Mouse (Mus musculus) heart, postnatal 0 days (tissue): ENCODE results near the gene Lmntd1. TPM values are rescaled to one million over a fixed set of nuclear protein-coding genes. Genes with fewer than 3 reads are reported as not detected.

Experiments used
- ATAC-seq: fragments of 200-750 bp; cut with Nextera tagmentation; 2 replicates; pipeline ENCODE4 v1.8.0; 2017; ENCODE audit warnings: low read depth, moderate number of reproducible peaks, moderate library complexity; ENCODE audit not compliant: insufficient read depth
- DNase-seq: peaks from one replicate; pipeline ENCODE4 v3.0.0-alpha.2; 2016; ENCODE audit warnings: low spot score
- H3K27ac ChIP-seq: fragments of 300-500 bp; sonication (generic); 2 replicates; pipeline ENCODE4 v1.5.1; 2014; ENCODE audit warnings: low read depth, mild to moderate bottlenecking
- H3K27me3 ChIP-seq: fragments of 300-500 bp; sonication (generic); 2 replicates; pipeline ENCODE4 v1.6.1; 2014; ENCODE audit warnings: low read length, mixed read lengths; ENCODE audit not compliant: control insufficient read depth, insufficient read depth
- H3K36me3 ChIP-seq: fragments of 300-500 bp; sonication (generic); replicated peaks from 2 replicates; pipeline ENCODE4 v1.6.1; 2014; ENCODE audit warnings: low read length, mixed read lengths; ENCODE audit not compliant: control insufficient read depth, insufficient read depth
- H3K4me1 ChIP-seq: fragments of 300-500 bp; sonication (generic); 2 replicates; pipeline ENCODE4 v1.6.1; 2014; ENCODE audit warnings: antibody characterized with exemption; ENCODE audit not compliant: control insufficient read depth, insufficient read depth
- H3K4me2 ChIP-seq: fragments of 300-500 bp; sonication (generic); 2 replicates; pipeline ENCODE4 v1.6.1; 2014; ENCODE audit warnings: low read depth, mild to moderate bottlenecking, low read length, moderate library complexity
- H3K4me3 ChIP-seq: fragments of 300-500 bp; sonication (generic); 2 replicates; pipeline ENCODE4 v1.5.1; 2014; ENCODE audit warnings: low read depth, low read length
- H3K9ac ChIP-seq: fragments of 300-500 bp; sonication (generic); replicated peaks from 2 replicates; pipeline ENCODE4 v1.6.1; 2014; ENCODE audit warnings: low read depth, low read length, mixed read lengths
- H3K9me3 ChIP-seq: fragments of 300-500 bp; sonication (generic); replicated peaks from 2 replicates; pipeline ENCODE4 v1.6.1; 2016; ENCODE audit warnings: low read length; ENCODE audit not compliant: control insufficient read depth
- CTCF ChIP-seq: IDR thresholded peaks from 2 replicates; pipeline ENCODE4 v1.5.1; 2016; ENCODE audit warnings: antibody characterized with exemption, control low read depth, low read depth
- EP300 ChIP-seq: IDR thresholded peaks from 2 replicates; pipeline ENCODE4 v1.6.1; 2016; ENCODE audit warnings: antibody characterized with exemption, low read depth
- WGBS: fragments of 180-500 bp; shearing (Covaris S2); extraction: QIAGEN DNeasy Blood & Tissue Kit; methylation state at CpG from one replicate; pipeline ENCODE4 v1.1.7; 2014; 5-methylcytosine and 5-hydroxymethylcytosine counted together
- polyA plus RNA-seq: library from polyadenylated mRNA; unstranded; fragments of >200 nt; fragmentation: Nextera tagmentation; extraction: Ambion mirVana; gene quantifications from 2 replicates; pipeline ENCODE4 v1.2.1, GENCODE M21; 2015
- total RNA-seq: library from RNA; depleted of rRNA; stranded (reverse); fragments of >200 nt; gene quantifications from 2 replicates; pipeline ENCODE4 v1.2.3, GENCODE M21; 2014; ENCODE audit warnings: low replicate concordance

The Lmntd1 gene
- total and polyA plus RNA-seq, 2 experiments from 2014 or later = 4.5 to 9.8 TPM

DNA sequence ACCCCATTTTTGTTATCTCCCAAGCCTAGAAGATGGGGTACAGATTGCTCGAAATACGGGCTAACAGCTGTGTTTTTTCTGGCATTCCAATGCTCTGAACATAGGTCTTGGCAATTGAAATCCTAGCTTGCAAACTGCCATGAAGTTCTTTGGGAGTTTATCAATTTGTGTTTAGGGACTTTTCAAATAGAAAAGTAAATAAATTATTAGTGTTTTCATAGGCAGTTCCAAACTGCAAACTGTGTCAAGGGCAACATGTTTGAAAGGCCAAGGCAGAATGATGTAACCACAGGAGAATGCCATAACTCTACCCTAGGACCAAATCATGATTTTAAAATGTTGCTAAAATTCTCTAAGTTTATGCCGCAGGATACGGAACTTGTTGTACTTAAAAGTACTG is 6.4 kb downstream of the Lmntd1 start:
- DNase-seq = no peak

GRCm38 (mm10) chr6:145605203-145605602 is 8.9 kb downstream of the Lmntd1 start:
- no peak for ATAC-seq
- Histone ChIP-seq H3K9me3 (no peaks in the 10 kb centered on the region), H3K27me3 (no peaks in the 10 kb centered on the region), H3K4me3 (no peak overlapping the region), H3K4me2 (no peak overlapping the region), H3K9ac (no peak overlapping the region), H3K4me1 (no peaks in the 10 kb centered on the region), H3K27ac (no peak overlapping the region), H3K36me3 (no peaks in the 10 kb centered on the region)
- no peak for DNase-seq
- WGBS = 59% methylated on average over 3 of the region's 3 CpGs
- TF ChIP-seq EP300 = no peak
- TF ChIP-seq CTCF = no peak

More for the DNA sequence above, 6.4 kb downstream of the Lmntd1 start:
- H3K9ac ChIP-seq = no peak overlapping the region
- H3K4me2 ChIP-seq = no peak overlapping the region
- ATAC-seq = no peak
- H3K36me3 ChIP-seq = no peaks in the 10 kb centered on the region
- H3K27ac ChIP-seq = no peak overlapping the region
- H3K4me3 ChIP-seq = no peak overlapping the region
- no peaks in the 10 kb centered on the region for H3K9me3 ChIP-seq
- H3K4me1 ChIP-seq = no peaks in the 10 kb centered on the region
- 80% methylated on average over 4 of the region's 4 CpGs for WGBS
- no peaks in the 10 kb centered on the region for H3K27me3 ChIP-seq
- TF ChIP-seq CTCF (no peak), EP300 (no peak)

GRCm38 (mm10) chr6:145604648-145605047 is 9.5 kb downstream of the Lmntd1 start:
- Histone ChIP-seq H3K4me3 (no peak overlapping the region), H3K9ac (no peak overlapping the region), H3K4me2 (no peak overlapping the region), H3K36me3 (no peaks in the 10 kb centered on the region), H3K4me1 (no peaks in the 10 kb centered on the region), H3K27me3 (no peaks in the 10 kb centered on the region), H3K27ac (no peak overlapping the region), H3K9me3 (no peaks in the 10 kb centered on the region)
- ATAC-seq = no peak
- no peak for DNase-seq
- 68% methylated on average over 4 of the region's 4 CpGs for WGBS
- TF ChIP-seq EP300 (no peak), CTCF (no peak)

- Histone ChIP-seq H3K27ac (no peak overlapping the region), H3K36me3 (no peaks in the 10 kb centered on the region), H3K9me3 (no peaks in the 10 kb centered on the region), H3K4me3 (no peak overlapping the region), H3K4me1 (no peaks in the 10 kb centered on the region), H3K9ac (no peak overlapping the region), H3K4me2 (no peak overlapping the region), H3K27me3 (no peaks in the 10 kb centered on the region)
- TF ChIP-seq EP300 (no peak), CTCF (no peak)
- ATAC-seq = no peak
- 74% methylated on average over 2 of the region's 2 CpGs for WGBS
- DNase-seq = no peak
Observed at GRCm38 (mm10) chr6:145604126-145604525, 10.0 kb downstream of the Lmntd1 start.

GRCm38 (mm10) chr6:145598794-145599555 is 15.1 kb downstream of the Lmntd1 start:
- no peak overlapping the region for H3K27ac ChIP-seq
- DNase-seq (no peak), ATAC-seq (no peak)
- no peak overlapping the region for H3K4me3 ChIP-seq
- H3K9me3 ChIP-seq = no peaks in the 10 kb centered on the region
- TF ChIP-seq EP300 (no peak), CTCF (no peak)
- 51% methylated on average over 11 of the region's 11 CpGs for WGBS
- no peak overlapping the region for H3K4me2 ChIP-seq
- H3K27me3 ChIP-seq = no peaks in the 10 kb centered on the region
- H3K4me1 ChIP-seq = no peaks in the 10 kb centered on the region
- H3K36me3 ChIP-seq = no peaks in the 10 kb centered on the region
- no peak overlapping the region for H3K9ac ChIP-seq

DNA sequence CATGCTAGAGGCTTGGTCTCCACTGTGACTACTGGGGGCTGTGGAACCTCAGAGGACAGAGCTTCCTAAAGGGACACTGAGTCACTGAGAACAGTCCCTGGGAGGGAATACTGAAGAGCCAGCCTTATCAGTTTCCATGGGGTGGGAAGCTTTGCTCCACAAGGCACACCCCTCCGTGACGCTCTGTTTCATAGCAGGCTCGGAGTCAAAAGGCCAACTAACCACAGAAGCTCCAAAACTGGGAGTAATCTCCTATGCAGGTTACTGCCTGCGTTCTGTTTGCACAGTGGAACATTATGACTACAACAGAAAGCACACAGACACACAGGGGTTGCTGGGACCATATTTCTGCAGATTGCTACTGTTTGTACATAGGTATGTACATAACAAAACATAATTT is 18.2 kb downstream of the Lmntd1 start:
- 49% methylated on average over 4 of the region's 4 CpGs for whole genome bisulfite sequencing
- Histone ChIP-seq H3K9me3 (no peaks in the 10 kb centered on the region), H3K9ac (no peak overlapping the region), H3K4me3 (no peak overlapping the region), H3K27me3 (no peaks in the 10 kb centered on the region), H3K36me3 (no peaks in the 10 kb centered on the region), H3K4me2 (no peak overlapping the region), H3K4me1 (no peaks in the 10 kb centered on the region), H3K27ac (no peak overlapping the region)
- TF ChIP-seq EP300 (no peak), CTCF (no peak)
- ATAC-seq = no peak
- DNase-seq = no peak
